Mouse (Mus musculus): ENCODE measurements around the gene Sepsecs. TPM values are rescaled to one million over a fixed set of nuclear protein-coding genes. Genes with fewer than 3 reads are reported as not detected.

Gene Sepsecs
- polyA plus RNA-seq, 1 experiment from 2014 or later, result 8.0 TPM

- H3K4me2 ChIP-seq (ENCODE audit: low read depth, low read length), result no peak overlapping the region
- no peak overlapping the region for H3K4me3 ChIP-seq (ENCODE audit: low read depth, low read length)
- H3K4me1 ChIP-seq (ENCODE audit: control insufficient read depth, insufficient read depth, low read length), result no peaks in the 10 kb centered on the region
- no peaks in the 10 kb centered on the region for H3K9me3 ChIP-seq (replicated peaks; ENCODE audit: control insufficient read depth, low read length)
- H3K36me3 ChIP-seq (replicated peaks; ENCODE audit: control insufficient read depth, insufficient read depth, low read depth, low read length), result no peaks in the 10 kb centered on the region
- ATAC-seq (replicated peaks; ENCODE audit: insufficient number of reproducible peaks, low FRiP score, low TSS enrichment, low read depth) (no peak), DNase-seq (ENCODE audit: low spot score) (no peak)
- H3K27me3 ChIP-seq (ENCODE audit: control insufficient read depth, insufficient read depth, low read length), result no peaks in the 10 kb centered on the region
- WGBS, result 86% methylated on average over 8 of the region's 8 CpGs
- no peak overlapping the region for H3K9ac ChIP-seq (replicated peaks; ENCODE audit: low read length)
- H3K27ac ChIP-seq (replicated peaks; ENCODE audit: low read depth, low read length), result no peak overlapping the region
Observed at GRCm38 (mm10) chr5:52627713-52628112, 41.8 kb downstream of the Sepsecs start.

GRCm38 (mm10) chr5:52626092-52626491 is 43.4 kb downstream of the Sepsecs start:
- DNase-seq (ENCODE audit: low spot score) (peak; percentile 12), ATAC-seq (replicated peaks; ENCODE audit: insufficient number of reproducible peaks, low FRiP score, low TSS enrichment, low read depth) (no peak)
- no peak overlapping the region for H3K27ac ChIP-seq (replicated peaks; ENCODE audit: low read depth, low read length)
- peak overlapping the region; percentile 4; the same call in 1 of the 2 replicates for H3K9ac ChIP-seq (replicated peaks; ENCODE audit: low read length)
- H3K4me2 ChIP-seq (ENCODE audit: low read depth, low read length), result no peak overlapping the region; the same call in 1 of the 2 replicates
- H3K27me3 ChIP-seq (ENCODE audit: control insufficient read depth, insufficient read depth, low read length), result no peaks in the 10 kb centered on the region
- H3K4me1 ChIP-seq (ENCODE audit: control insufficient read depth, insufficient read depth, low read length), result no peaks in the 10 kb centered on the region
- WGBS, result 61% methylated on average over 8 of the region's 8 CpGs
- no peak overlapping the region for H3K4me3 ChIP-seq (ENCODE audit: low read depth, low read length)
- H3K9me3 ChIP-seq (replicated peaks; ENCODE audit: control insufficient read depth, low read length), result no peaks in the 10 kb centered on the region
- H3K36me3 ChIP-seq (replicated peaks; ENCODE audit: control insufficient read depth, insufficient read depth, low read depth, low read length), result no peaks in the 10 kb centered on the region

GRCm38 (mm10) chr5:52624956-52625355 is 44.6 kb downstream of the Sepsecs start:
- H3K36me3 ChIP-seq (replicated peaks; ENCODE audit: control insufficient read depth, insufficient read depth, low read depth, low read length), result no peaks in the 10 kb centered on the region

GRCm38 (mm10) chr5:52623099-52623498 is 46.4 kb downstream of the Sepsecs start:
- H3K9me3 ChIP-seq (replicated peaks; ENCODE audit: control insufficient read depth, low read length), result no peaks in the 10 kb centered on the region
- WGBS, result 89% methylated on average over 2 of the region's 2 CpGs
- DNase-seq (ENCODE audit: low spot score), result no peak
- no peaks in the 10 kb centered on the region for H3K36me3 ChIP-seq (replicated peaks; ENCODE audit: control insufficient read depth, insufficient read depth, low read depth, low read length)
- no peaks in the 10 kb centered on the region for H3K27me3 ChIP-seq (ENCODE audit: control insufficient read depth, insufficient read depth, low read length)
- H3K4me1 ChIP-seq (ENCODE audit: control insufficient read depth, insufficient read depth, low read length), result no peaks in the 10 kb centered on the region
- ATAC-seq (replicated peaks; ENCODE audit: insufficient number of reproducible peaks, low FRiP score, low TSS enrichment, low read depth), result no peak
- no peak overlapping the region for H3K27ac ChIP-seq (replicated peaks; ENCODE audit: low read depth, low read length)
- H3K4me3 ChIP-seq (ENCODE audit: low read depth, low read length), result no peak overlapping the region
- no peak overlapping the region for H3K9ac ChIP-seq (replicated peaks; ENCODE audit: low read length)
- no peak overlapping the region for H3K4me2 ChIP-seq (ENCODE audit: low read depth, low read length)

More at GRCm38 (mm10) chr5:52624956-52625355, 44.6 kb downstream of the Sepsecs start:
- H3K9me3 ChIP-seq (replicated peaks; ENCODE audit: control insufficient read depth, low read length), result no peaks in the 10 kb centered on the region
- H3K4me1 ChIP-seq (ENCODE audit: control insufficient read depth, insufficient read depth, low read length), result no peaks in the 10 kb centered on the region
- no peaks in the 10 kb centered on the region for H3K27me3 ChIP-seq (ENCODE audit: control insufficient read depth, insufficient read depth, low read length)
- H3K27ac ChIP-seq (replicated peaks; ENCODE audit: low read depth, low read length), result no peak overlapping the region
- DNase-seq (ENCODE audit: low spot score), result no peak
- WGBS, result 76% methylated on average over 1 of the region's 1 CpGs
- no peak overlapping the region for H3K4me3 ChIP-seq (ENCODE audit: low read depth, low read length)
- no peak overlapping the region for H3K9ac ChIP-seq (replicated peaks; ENCODE audit: low read length)
- H3K4me2 ChIP-seq (ENCODE audit: low read depth, low read length), result no peak overlapping the region
- ATAC-seq (replicated peaks; ENCODE audit: insufficient number of reproducible peaks, low FRiP score, low TSS enrichment, low read depth), result no peak

- Histone ChIP-seq H3K4me3 (ENCODE audit: low read depth, low read length) (peak overlapping the region; percentile 28), H3K27ac (replicated peaks; ENCODE audit: low read depth, low read length) (no peak overlapping the region), H3K27me3 (ENCODE audit: control insufficient read depth, insufficient read depth, low read length) (no peaks in the 10 kb centered on the region), H3K36me3 (replicated peaks; ENCODE audit: control insufficient read depth, insufficient read depth, low read depth, low read length) (no peaks in the 10 kb centered on the region), H3K9ac (replicated peaks; ENCODE audit: low read length) (peak overlapping the region; percentile 33; the same call in 1 of the 2 replicates), H3K9me3 (replicated peaks; ENCODE audit: control insufficient read depth, low read length) (no peaks in the 10 kb centered on the region), H3K4me2 (ENCODE audit: low read depth, low read length) (peak overlapping the region; percentile 59), H3K4me1 (ENCODE audit: control insufficient read depth, insufficient read depth, low read length) (no peaks in the 10 kb centered on the region)
- ATAC-seq (replicated peaks; ENCODE audit: insufficient number of reproducible peaks, low FRiP score, low TSS enrichment, low read depth) (peak; percentile 42), DNase-seq (ENCODE audit: low spot score) (peak; percentile 50)
- under 1% methylated on average over 41 of the region's 41 CpGs for WGBS
Observed at GRCm38 (mm10) chr5:52618348-52619270, 50.9 kb downstream of the Sepsecs start.

- no peaks in the 10 kb centered on the region for H3K36me3 ChIP-seq (replicated peaks; ENCODE audit: control insufficient read depth, insufficient read depth, low read depth, low read length)
- DNase-seq (ENCODE audit: low spot score) (no peak), ATAC-seq (replicated peaks; ENCODE audit: insufficient number of reproducible peaks, low FRiP score, low TSS enrichment, low read depth) (0 out of 2 replicates have a peak, but pooled peaks have one; percentile 58)
- no peaks in the 10 kb centered on the region for H3K27me3 ChIP-seq (ENCODE audit: control insufficient read depth, insufficient read depth, low read length)
- H3K4me3 ChIP-seq (ENCODE audit: low read depth, low read length), result no peak overlapping the region; the same call in 1 of the 2 replicates
- peak overlapping the region; percentile 59 for H3K4me2 ChIP-seq (ENCODE audit: low read depth, low read length)
- no peaks in the 10 kb centered on the region for H3K4me1 ChIP-seq (ENCODE audit: control insufficient read depth, insufficient read depth, low read length)
- no peak overlapping the region; the same call in 1 of the 2 replicates for H3K9ac ChIP-seq (replicated peaks; ENCODE audit: low read length)
- 44% methylated on average over 9 of the region's 9 CpGs for WGBS
- no peaks in the 10 kb centered on the region for H3K9me3 ChIP-seq (replicated peaks; ENCODE audit: control insufficient read depth, low read length)
- no peak overlapping the region for H3K27ac ChIP-seq (replicated peaks; ENCODE audit: low read depth, low read length)
Observed at GRCm38 (mm10) chr5:52617711-52618347, 51.7 kb downstream of the Sepsecs start.

- DNase-seq (ENCODE audit: low spot score) (peak; percentile 38), ATAC-seq (replicated peaks; ENCODE audit: insufficient number of reproducible peaks, low FRiP score, low TSS enrichment, low read depth) (no peak)
- 5% methylated on average over 2 of the region's 2 CpGs for WGBS
- Histone ChIP-seq H3K4me3 (ENCODE audit: low read depth, low read length) (no peak overlapping the region), H3K27me3 (ENCODE audit: control insufficient read depth, insufficient read depth, low read length) (no peaks in the 10 kb centered on the region), H3K36me3 (replicated peaks; ENCODE audit: control insufficient read depth, insufficient read depth, low read depth, low read length) (no peaks in the 10 kb centered on the region), H3K9me3 (replicated peaks; ENCODE audit: control insufficient read depth, low read length) (no peaks in the 10 kb centered on the region), H3K27ac (replicated peaks; ENCODE audit: low read depth, low read length) (no peak overlapping the region), H3K9ac (replicated peaks; ENCODE audit: low read length) (no peak overlapping the region), H3K4me2 (ENCODE audit: low read depth, low read length) (no peak overlapping the region), H3K4me1 (ENCODE audit: control insufficient read depth, insufficient read depth, low read length) (no peaks in the 10 kb centered on the region)
Observed at GRCm38 (mm10) chr5:52616549-52616948, 53.0 kb downstream of the Sepsecs start.

- no peak for DNase-seq (ENCODE audit: low spot score)
- H3K4me2 ChIP-seq (ENCODE audit: low read depth, low read length), result no peak overlapping the region
- 66% methylated on average over 9 of the region's 9 CpGs for WGBS
Observed at GRCm38 (mm10) chr5:52615421-52615820, 54.1 kb downstream of the Sepsecs start.

More at GRCm38 (mm10) chr5:52615421-52615820, 54.1 kb downstream of the Sepsecs start:
- Histone ChIP-seq H3K4me1 (ENCODE audit: control insufficient read depth, insufficient read depth, low read length) (no peaks in the 10 kb centered on the region), H3K4me3 (ENCODE audit: low read depth, low read length) (no peak overlapping the region), H3K9me3 (replicated peaks; ENCODE audit: control insufficient read depth, low read length) (no peaks in the 10 kb centered on the region), H3K36me3 (replicated peaks; ENCODE audit: control insufficient read depth, insufficient read depth, low read depth, low read length) (no peaks in the 10 kb centered on the region), H3K27me3 (ENCODE audit: control insufficient read depth, insufficient read depth, low read length) (no peaks in the 10 kb centered on the region), H3K27ac (replicated peaks; ENCODE audit: low read depth, low read length) (no peak overlapping the region), H3K9ac (replicated peaks; ENCODE audit: low read length) (no peak overlapping the region)
- no peak for ATAC-seq (replicated peaks; ENCODE audit: insufficient number of reproducible peaks, low FRiP score, low TSS enrichment, low read depth)

Data from embryonic facial prominence, embryonic 11.5 days (tissue).